Mouse (Mus musculus): ENCODE results near the gene Aox4.
A peak's percentile ranks its signal among the peaks of the same experiment; 100 is the strongest.

The Aox4 gene

GRCm38 (mm10) chr1:58302015-58302414, 91.8 kb downstream of the Aox4 start:
- no peak for DNase-seq (ENCODE audit: low read depth)

DNA sequence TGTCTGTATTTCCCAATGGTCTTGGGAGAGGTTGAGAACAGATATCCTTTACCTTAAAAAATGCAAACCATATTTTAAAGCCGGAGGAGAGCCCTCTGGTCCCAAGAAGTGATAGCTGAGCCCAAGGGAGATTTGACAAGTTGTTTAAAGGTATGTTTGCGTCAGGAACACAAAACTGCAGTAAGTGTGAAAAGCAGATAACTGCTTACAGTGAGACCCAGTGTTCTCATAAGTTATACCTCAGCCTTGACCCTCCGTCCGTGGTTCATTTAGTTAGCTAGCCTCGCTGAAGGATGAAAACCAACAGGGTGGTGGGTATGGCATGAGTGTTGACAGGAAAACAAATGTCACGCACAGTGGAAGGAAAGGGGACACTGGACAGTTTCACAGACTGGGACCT, 92.8 kb downstream of the Aox4 start:
- DNase-seq (ENCODE audit: low read depth): no peak

DNA sequence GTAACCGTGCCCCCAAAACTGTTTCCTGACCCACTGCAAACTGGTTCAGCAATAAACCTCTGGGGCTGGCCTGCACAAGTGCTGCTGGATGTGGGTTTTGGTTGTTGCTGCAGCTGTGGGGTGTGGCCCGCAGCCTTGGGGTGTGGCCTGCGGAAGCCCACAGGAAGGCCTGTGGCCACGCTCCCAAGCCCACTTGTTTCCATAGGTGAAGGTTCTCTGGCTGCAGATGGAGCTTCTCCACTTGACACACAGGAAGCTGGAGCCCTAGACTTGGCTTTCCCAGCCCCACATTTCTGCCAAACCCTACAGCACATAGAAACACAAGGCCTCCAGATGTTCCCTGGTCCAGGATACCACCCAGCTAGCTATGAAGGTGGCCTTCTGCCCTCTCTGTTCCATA, 93.5 kb downstream of the Aox4 start:
- peak; percentile 63 for DNase-seq (ENCODE audit: low read depth)

DNA sequence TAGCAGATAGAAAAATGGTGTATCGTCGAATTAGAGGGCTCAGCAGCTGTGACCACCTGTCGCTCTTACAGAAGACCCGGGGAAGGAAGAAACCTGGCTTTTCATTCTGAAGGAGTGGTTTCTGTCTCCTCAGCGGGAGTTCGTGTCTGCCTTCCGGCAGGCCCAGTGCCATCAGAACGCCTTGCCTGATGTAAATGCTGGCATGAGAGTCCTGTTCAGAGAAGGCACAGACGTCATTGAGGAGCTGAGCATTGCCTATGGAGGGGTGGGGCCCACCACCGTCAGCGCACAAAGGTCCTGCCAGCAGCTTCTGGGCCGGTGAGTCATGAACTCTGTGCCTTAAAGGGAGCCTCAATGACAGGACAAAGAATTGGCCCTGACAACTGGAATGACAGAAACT, 94.1 kb downstream of the Aox4 start:
- DNase-seq (ENCODE audit: low read depth): peak; percentile 55

DNA sequence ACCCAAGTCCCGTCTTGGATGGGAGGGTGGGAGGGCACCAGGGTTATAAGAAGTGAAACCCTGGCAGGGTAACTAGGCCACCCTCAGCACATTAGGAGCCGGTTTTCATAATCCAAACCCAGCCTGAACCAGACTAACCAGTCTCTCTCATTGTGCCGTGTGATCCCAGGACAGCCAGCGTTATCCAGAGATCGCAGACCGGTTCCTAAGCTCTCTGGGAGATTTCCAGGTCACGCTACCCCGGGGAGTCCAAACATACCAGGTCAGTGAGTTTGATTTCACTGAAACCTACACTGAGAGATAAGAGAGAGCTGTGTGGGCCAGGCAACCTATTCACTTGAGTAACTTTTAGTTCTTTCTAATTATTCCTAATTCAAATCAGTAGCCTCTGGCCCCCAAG, 97.0 kb downstream of the Aox4 start:
- DNase-seq (ENCODE audit: low read depth): no peak

GRCm38 (mm10) chr1:58308594-58308993, 98.4 kb downstream of the Aox4 start:
- DNase-seq (ENCODE audit: low read depth): no peak

GRCm38 (mm10) chr1:58309853-58310252, 99.7 kb downstream of the Aox4 start:
- no peak for DNase-seq (ENCODE audit: low read depth)

DNA sequence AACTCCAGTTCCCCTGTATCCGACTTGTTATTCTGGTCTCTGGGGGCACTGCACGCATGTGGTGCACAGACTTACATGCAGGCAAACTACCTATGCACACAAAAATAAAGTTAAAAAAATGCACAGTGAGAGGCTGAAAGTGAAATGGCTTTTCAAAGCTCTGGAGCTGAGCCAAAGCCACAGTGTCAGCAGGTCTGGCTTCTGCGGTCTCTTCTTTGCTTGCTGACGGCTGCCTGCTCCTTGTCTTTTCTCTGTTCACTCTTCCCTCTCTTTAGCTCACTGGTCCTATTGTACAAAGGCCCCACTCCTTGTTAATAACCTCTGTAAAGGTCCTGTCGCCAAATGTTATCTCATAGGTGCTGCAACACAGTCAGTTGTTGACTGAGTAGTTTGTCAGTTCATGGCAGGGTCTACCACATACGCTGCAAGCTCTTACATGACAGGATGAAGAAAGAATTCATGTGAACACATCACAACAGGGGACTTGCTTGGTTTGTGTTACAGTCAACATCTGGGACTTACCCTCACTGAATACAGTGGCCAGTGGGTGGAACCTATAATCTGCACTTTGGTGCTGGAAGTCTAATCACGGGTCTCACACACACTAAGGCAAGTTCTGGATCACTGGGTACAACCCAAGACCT, 101.1 kb downstream of the Aox4 start:
- no peak for DNase-seq (ENCODE audit: low read depth)

GRCm38 (mm10) chr1:58313173-58313572, 103.0 kb downstream of the Aox4 start:
- no peak for DNase-seq (ENCODE audit: low read depth)

DNA sequence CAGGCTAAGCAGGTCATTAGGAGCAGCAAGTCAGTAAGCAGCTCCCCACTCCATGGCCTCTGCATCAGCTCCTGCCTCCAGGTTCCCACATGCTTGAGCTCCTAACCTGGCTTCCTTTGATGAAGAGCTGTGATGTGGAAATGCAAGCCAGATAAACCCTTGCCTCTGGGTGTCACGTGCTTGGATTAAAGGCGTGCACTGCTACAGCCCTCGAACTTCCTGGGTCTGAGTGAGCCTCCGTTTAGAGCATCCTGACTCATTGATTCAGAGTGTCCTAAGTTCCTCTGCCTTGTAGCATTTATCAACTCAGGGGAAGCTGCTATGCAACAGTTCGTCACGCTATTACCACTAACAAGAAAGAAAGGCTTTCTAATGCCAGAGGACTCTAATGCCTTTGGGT, 105.3 kb downstream of the Aox4 start:
- no peak for DNase-seq (ENCODE audit: low read depth)

All from fibroblast of lung, adult 2 months (primary cell).